Mouse (Mus musculus): ENCODE results near the gene Srcin1. TPM values are rescaled to one million over a fixed set of nuclear protein-coding genes. Genes with fewer than 3 reads are reported as not detected.

Gene Srcin1
- polyA plus RNA-seq, 1 experiment from 2014 or later: 0.33 TPM

DNA sequence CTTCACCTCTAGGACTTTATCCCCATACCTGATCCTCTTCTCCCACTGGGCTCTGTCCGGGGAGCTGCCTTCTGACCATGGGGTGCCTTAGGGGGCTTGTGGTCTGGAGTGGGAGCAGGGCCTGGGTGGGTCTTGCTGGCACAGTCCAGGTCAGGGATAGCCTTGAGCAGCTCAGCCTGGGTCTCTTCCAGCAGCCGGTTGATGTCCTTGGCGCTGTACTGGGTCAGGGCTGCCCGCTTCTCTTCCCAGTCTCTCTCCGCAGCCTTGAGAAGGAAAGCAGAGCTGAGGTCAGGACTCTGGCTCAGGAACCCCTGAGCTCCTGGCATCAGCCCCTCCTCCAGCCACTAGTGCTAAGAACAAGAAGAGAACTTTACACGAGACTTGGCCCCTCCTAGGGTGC is 50.7 kb downstream of the Srcin1 start:
- Histone ChIP-seq H3K4me2 (no peak overlapping the region), H3K9ac (no peak overlapping the region), H3K9me3 (no peaks in the 10 kb centered on the region), H3K4me3 (replicated peaks) (no peak overlapping the region), H3K4me1 (peaks cover 6% of the 10 kb centered on the region; the same call in 1 of the 2 replicates), H3K27ac (no peak overlapping the region), H3K36me3 (no peaks in the 10 kb centered on the region), H3K27me3 (replicated peaks) (no peaks in the 10 kb centered on the region)
- 88% methylated on average over 6 of the region's 6 CpGs for WGBS
- ATAC-seq (ENCODE audit: insufficient read depth, low FRiP score, low read depth): no peak

DNA sequence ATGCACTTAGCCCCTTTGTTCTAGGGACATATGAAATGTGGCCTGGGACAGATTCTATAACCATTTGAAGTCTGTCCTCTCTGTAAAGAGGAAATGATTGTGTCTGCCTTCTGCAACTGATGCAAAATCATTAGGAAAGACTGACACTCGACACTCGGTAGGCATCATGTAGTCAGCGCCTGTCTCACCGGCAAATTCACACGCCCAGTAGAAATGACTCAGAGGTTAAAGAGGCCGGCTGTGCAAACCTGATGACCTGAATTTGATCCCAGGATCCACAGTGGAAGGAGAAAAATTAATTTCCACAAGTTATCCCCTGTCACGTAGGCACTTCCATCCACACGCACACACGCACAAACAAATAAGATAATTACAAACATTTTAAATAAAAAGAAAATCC is 51.7 kb downstream of the Srcin1 start:
- 31% methylated on average over 9 of the region's 9 CpGs for WGBS
- no peak for ATAC-seq (ENCODE audit: insufficient read depth, low FRiP score, low read depth)
- no peak overlapping the region for H3K27ac ChIP-seq

DNA sequence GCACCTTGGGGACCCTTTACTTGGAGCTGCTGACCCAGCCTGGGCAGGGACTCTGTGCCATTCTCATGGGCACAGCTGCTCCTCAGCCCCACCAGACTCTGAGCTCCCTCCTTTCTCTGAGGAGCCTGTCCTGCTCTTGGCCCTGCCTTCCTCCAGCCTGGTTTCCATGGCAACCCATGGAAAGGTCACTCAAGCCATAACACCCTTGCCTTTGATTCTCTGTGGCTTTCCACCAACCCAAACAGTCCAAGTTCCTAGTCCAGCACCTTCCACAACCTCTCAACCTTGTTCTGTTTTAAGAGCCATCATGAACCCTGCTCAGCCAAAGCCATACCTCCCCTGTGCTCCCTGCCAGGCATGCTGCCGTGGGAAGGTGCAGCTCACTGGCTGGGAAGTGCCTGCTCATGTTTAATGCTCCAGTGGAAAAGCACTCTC is 52.1 kb downstream of the Srcin1 start:
- no peak for ATAC-seq (ENCODE audit: insufficient read depth, low FRiP score, low read depth)
- Histone ChIP-seq H3K4me1 (peaks cover 6% of the 10 kb centered on the region; the same call in 1 of the 2 replicates), H3K4me3 (replicated peaks) (no peak overlapping the region), H3K9ac (no peak overlapping the region), H3K4me2 (no peak overlapping the region), H3K9me3 (no peaks in the 10 kb centered on the region), H3K27me3 (replicated peaks) (no peaks in the 10 kb centered on the region), H3K36me3 (no peaks in the 10 kb centered on the region), H3K27ac (no peak overlapping the region)
- WGBS: 13% methylated on average over 1 of the region's 1 CpGs

More for the DNA sequence above, 51.7 kb downstream of the Srcin1 start:
- Histone ChIP-seq H3K36me3 (no peaks in the 10 kb centered on the region), H3K4me3 (replicated peaks) (no peak overlapping the region), H3K9ac (no peak overlapping the region), H3K9me3 (no peaks in the 10 kb centered on the region), H3K4me2 (no peak overlapping the region), H3K4me1 (peaks cover 6% of the 10 kb centered on the region; the same call in 1 of the 2 replicates), H3K27me3 (replicated peaks) (no peaks in the 10 kb centered on the region)

DNA sequence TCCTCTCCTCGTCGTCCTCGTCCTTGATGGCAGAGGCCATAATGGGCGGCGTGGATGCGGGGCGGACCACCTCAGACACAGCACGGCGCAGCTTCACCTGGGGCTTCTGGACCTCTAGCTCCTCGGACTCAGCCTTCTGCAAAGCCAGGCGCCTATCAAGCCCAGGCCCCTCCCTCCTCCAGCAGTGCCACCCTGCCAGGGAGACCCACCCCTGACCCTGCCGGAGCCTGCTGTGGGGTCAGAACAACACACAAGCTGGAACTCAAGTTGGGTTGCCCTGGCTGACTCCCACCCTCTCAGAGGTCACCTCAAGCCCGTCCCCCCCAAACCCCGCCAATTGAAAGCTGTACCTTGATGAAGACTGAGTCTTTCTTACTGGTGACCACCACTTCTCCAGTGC is 52.9 kb downstream of the Srcin1 start:
- H3K4me2 ChIP-seq: no peak overlapping the region
- H3K36me3 ChIP-seq: no peaks in the 10 kb centered on the region
- no peak overlapping the region for H3K9ac ChIP-seq
- H3K27ac ChIP-seq: no peak overlapping the region
- no peaks in the 10 kb centered on the region for H3K9me3 ChIP-seq
- 83% methylated on average over 14 of the region's 14 CpGs for WGBS
- H3K27me3 ChIP-seq (replicated peaks): no peaks in the 10 kb centered on the region
- peaks cover 6% of the 10 kb centered on the region; the same call in 1 of the 2 replicates for H3K4me1 ChIP-seq
- H3K4me3 ChIP-seq (replicated peaks): no peak overlapping the region
- no peak for ATAC-seq (ENCODE audit: insufficient read depth, low FRiP score, low read depth)

DNA sequence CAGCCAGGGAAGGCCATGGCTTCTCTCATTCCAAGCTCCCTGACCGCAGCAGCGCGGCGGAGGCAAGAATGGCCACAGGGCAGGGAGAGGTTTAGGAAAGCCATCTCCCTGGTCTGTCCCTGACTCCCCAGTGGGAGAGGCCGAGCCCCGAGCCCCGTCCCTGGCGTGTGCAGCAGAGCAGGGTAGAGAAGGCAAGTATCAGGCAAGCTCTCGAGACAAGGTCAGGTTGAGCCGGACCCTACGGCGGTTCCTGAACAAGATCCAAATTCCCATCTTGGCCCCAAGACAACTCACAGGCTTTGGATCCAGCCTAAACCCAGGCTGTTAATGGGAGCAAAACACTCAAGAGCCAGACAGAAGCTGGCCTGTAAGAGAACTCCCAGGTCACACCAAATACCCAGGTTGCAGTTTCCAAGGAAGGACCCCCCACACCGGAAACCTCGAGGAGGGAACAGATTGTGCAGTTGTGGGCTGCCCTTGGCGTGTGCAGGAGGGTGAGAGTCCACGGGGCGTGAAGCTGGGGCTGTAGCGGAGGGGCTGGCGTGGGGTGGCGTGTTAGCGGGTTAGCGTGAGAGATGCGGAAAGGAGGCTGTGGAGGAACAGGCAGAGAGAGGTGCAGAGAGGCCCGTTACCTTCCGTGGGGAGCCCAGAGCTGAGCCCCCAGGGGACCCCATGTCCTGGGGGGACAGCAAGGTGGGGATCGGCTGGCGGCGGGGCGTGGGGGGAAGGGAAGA is 54.1 kb downstream of the Srcin1 start:
- Histone ChIP-seq H3K27ac (no peak overlapping the region), H3K4me2 (no peak overlapping the region), H3K27me3 (replicated peaks) (no peaks in the 10 kb centered on the region), H3K9me3 (no peaks in the 10 kb centered on the region), H3K4me3 (replicated peaks) (no peak overlapping the region), H3K9ac (no peak overlapping the region), H3K36me3 (no peaks in the 10 kb centered on the region), H3K4me1 (peaks cover 6% of the 10 kb centered on the region; the same call in 1 of the 2 replicates)
- no peak for ATAC-seq (ENCODE audit: insufficient read depth, low FRiP score, low read depth)
- 81% methylated on average over 29 of the region's 29 CpGs for WGBS

DNA sequence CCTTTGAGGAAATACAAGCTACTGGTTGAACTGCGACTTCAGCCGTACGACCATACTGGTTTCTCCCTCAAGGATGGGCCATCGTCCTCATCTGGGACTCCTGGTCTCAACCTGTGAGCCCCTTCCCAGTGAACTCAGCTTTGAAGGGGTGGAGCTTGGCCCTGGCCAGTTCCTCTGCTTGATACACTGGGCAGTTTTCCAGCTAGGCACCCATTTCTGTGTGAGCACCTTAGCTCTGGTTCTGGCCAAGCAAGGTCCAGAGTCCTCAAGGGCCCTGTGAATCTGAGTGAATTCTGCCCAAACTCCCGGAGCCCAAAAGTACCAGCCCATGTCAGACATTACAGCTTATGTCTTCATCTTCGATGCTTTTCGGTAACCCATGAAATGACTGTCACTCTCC is 55.4 kb downstream of the Srcin1 start:
- Histone ChIP-seq H3K9ac (no peak overlapping the region), H3K27ac (no peak overlapping the region), H3K4me1 (peaks cover 6% of the 10 kb centered on the region; the same call in 1 of the 2 replicates), H3K4me3 (replicated peaks) (no peak overlapping the region), H3K4me2 (no peak overlapping the region), H3K36me3 (no peaks in the 10 kb centered on the region), H3K9me3 (no peaks in the 10 kb centered on the region), H3K27me3 (replicated peaks) (no peaks in the 10 kb centered on the region)
- 93% methylated on average over 7 of the region's 7 CpGs for WGBS
- ATAC-seq (ENCODE audit: insufficient read depth, low FRiP score, low read depth): no peak

DNA sequence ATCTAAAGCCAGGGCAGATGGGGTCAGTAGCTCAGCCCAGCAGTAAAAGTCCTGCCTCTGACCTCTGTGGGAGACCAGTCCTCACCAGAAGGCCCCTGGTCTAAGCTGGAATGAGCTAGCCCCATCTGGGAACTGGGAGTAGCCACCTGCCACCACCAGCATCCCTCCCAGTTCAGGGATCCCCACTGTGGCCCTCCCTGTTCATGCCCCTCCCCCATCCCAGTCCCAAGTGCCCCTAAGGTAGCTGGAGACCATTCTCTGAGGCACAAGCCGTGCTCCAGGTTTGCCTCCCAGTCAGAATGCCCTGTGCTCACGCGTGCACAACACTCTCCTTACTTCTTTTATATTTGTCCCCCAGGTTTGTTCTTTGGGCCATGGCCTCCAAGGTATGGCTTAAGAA is 62.9 kb downstream of the Srcin1 start:
- H3K4me2 ChIP-seq: no peak overlapping the region
- no peaks in the 10 kb centered on the region for H3K9me3 ChIP-seq
- H3K4me1 ChIP-seq: no peaks in the 10 kb centered on the region
- H3K9ac ChIP-seq: no peak overlapping the region
- ATAC-seq (ENCODE audit: insufficient read depth, low FRiP score, low read depth): no peak
- WGBS: 77% methylated on average over 3 of the region's 3 CpGs
- H3K27me3 ChIP-seq (replicated peaks): 0 out of 2 replicates have a peak, but pooled peaks cover 2% of the 10 kb centered on the region
- H3K27ac ChIP-seq: no peak overlapping the region
- no peak overlapping the region for H3K4me3 ChIP-seq (replicated peaks)
- H3K36me3 ChIP-seq: no peaks in the 10 kb centered on the region

DNA sequence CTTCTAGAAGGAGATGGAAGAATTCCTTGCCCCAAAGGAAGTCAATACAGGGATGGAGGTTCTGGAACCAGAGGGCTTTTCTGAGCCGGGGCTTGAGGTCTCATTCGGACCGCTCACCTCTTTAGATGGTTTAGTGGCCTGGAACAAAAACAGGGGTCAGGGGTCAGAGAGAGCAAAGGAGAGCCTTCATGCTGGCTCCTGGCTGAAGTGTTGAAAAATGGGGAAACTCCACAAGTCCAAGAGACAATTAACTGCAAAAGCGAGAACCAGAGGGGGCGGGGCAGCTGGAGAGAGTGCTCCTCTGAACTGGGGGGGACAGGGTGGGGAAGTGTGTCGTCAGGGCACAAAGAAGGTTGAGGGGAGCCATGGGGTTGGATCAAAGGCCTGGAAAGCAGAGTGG is 63.5 kb downstream of the Srcin1 start:
- no peaks in the 10 kb centered on the region for H3K36me3 ChIP-seq
- no peaks in the 10 kb centered on the region for H3K9me3 ChIP-seq
- no peaks in the 10 kb centered on the region for H3K4me1 ChIP-seq
- 0 out of 2 replicates have a peak, but pooled peaks cover 2% of the 10 kb centered on the region for H3K27me3 ChIP-seq (replicated peaks)
- no peak for ATAC-seq (ENCODE audit: insufficient read depth, low FRiP score, low read depth)
- H3K4me2 ChIP-seq: 0 out of 2 replicates have a peak overlapping the region, but pooled peaks have one; percentile 25
- no peak overlapping the region for H3K4me3 ChIP-seq (replicated peaks)
- WGBS: 69% methylated on average over 6 of the region's 6 CpGs
- no peak overlapping the region for H3K9ac ChIP-seq
- no peak overlapping the region for H3K27ac ChIP-seq

DNA sequence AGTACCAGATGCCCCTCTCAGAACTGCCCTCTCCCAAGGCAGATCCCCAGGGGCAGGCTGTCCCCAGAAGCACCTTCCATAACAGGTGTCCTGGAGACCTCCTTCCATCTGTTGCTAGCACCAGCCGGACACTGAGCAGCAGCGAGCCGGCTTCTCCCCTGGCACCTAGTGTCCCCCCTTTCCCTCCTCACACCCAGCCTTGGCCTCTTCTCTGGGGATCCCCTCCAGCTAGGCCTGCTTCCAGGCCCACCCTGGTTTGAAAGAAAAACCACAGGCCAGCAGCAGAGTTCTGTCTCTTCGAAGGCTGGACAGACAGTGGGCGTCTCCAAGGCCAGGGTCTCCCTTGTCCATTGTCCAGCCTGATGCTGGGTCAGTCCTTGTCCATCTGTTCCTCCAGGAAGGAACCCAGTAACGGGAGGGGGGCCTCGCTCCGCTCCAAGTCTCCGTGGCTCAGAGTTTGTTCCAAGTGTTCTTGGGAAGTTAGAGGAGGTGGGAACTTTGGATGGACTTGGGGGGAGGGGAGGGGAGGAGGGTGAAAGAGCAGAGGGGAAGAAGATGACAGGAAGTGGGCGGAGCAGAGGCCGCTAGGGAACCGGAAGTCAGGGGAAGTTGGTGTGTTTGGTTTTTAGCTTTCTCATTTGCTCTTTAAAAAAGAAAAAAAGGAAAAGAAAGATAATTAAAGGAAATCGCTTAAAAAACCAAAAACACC is 64.2 kb downstream of the Srcin1 start:
- H3K27me3 ChIP-seq (replicated peaks): 0 out of 2 replicates have a peak, but pooled peaks cover 2% of the 10 kb centered on the region
- 47% methylated on average over 13 of the region's 13 CpGs for WGBS
- ATAC-seq (ENCODE audit: insufficient read depth, low FRiP score, low read depth): no peak
- H3K4me2 ChIP-seq: peak overlapping the region; percentile 25; the same call in 1 of the 2 replicates
- no peaks in the 10 kb centered on the region for H3K4me1 ChIP-seq
- H3K36me3 ChIP-seq: no peaks in the 10 kb centered on the region
- H3K9me3 ChIP-seq: no peaks in the 10 kb centered on the region
- H3K4me3 ChIP-seq (replicated peaks): no peak overlapping the region
- peak overlapping the region; percentile 46; the same call in 1 of the 2 replicates for H3K27ac ChIP-seq
- H3K9ac ChIP-seq: no peak overlapping the region

DNA sequence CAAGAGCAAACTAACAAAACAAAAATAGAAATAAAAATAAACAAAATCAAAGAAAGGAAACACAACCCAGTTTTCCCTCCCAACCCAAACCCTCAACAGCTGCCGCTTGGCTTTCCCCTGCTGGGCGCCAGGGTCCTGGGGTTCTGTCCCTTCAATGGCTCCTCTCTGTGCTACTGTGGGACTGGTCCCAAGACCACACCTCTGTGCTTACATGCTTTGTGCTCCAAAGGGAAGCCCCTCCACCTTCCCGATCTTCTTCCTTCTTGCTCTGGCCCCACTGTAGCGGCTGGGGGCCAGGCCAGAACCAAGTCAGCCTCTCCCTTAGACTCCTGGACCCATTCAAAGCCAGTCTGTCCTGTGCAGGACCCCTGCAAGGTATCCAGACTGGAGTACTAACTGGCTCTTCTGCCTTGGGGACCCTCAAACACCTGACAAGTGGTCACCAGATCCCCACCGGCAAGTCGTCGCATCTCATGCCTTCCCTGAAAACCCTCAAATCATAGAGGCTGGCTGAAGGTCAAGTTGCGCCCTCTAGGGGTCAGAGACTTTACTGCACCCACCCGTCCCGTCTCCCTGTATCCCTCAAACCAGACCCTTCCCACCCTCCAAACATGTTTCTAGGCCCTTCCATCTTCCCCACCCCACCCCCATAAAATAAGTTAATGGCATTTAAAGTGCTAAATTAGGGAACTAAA is 64.9 kb downstream of the Srcin1 start:
- Histone ChIP-seq H3K36me3 (no peaks in the 10 kb centered on the region), H3K9me3 (no peaks in the 10 kb centered on the region), H3K4me1 (no peaks in the 10 kb centered on the region), H3K27ac (no peak overlapping the region), H3K9ac (no peak overlapping the region), H3K27me3 (replicated peaks) (0 out of 2 replicates have a peak, but pooled peaks cover 2% of the 10 kb centered on the region), H3K4me3 (replicated peaks) (no peak overlapping the region), H3K4me2 (0 out of 2 replicates have a peak overlapping the region, but pooled peaks have one; percentile 25)
- ATAC-seq (ENCODE audit: insufficient read depth, low FRiP score, low read depth): no peak
- 36% methylated on average over 10 of the region's 10 CpGs for whole genome bisulfite sequencing

DNA sequence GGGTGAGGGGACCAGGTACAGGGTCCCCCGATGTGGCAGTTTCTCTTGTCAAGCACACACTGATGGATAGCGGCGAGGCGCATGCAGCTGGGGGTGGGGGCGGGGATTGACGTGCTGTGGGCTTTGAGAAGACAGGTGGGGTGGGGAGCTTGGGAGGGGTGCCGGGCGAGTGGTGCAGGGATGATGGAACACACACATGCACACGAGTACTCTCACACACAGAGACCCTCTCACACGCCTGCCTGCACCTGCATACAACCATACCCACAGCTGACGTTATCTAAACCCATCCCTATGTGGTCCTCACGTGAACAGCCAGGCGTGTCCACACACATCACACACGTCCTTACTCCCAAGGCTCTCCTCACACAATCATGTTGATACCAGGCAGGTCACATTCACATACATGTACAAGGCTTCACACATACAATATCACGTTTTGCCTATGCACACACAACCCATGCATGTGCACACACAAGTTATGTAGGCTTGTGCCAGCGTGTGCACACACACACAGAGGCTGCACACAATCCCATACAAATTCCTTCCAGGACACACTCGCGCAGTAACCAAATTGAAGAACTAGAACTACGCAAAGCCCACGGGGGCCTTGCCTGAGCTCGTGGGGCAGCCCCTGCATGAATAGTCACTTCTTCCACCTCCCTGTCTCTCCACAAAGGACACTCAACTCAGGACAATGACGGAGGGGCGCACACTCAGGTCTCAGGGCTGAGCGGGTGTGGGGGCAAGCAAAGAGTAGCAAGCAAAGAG is 66.1 kb downstream of the Srcin1 start:
- H3K4me3 ChIP-seq (replicated peaks): no peak overlapping the region
- 63% methylated on average over 24 of the region's 24 CpGs for WGBS
- no peak overlapping the region for H3K4me2 ChIP-seq
- 0 out of 2 replicates have a peak, but pooled peaks cover 2% of the 10 kb centered on the region for H3K27me3 ChIP-seq (replicated peaks)
- no peak for ATAC-seq (ENCODE audit: insufficient read depth, low FRiP score, low read depth)
- no peak overlapping the region for H3K9ac ChIP-seq
- H3K27ac ChIP-seq: no peak overlapping the region
- H3K36me3 ChIP-seq: no peaks in the 10 kb centered on the region
- H3K4me1 ChIP-seq: no peaks in the 10 kb centered on the region
- H3K9me3 ChIP-seq: no peaks in the 10 kb centered on the region

Measured in stomach, embryonic 15.5 days (tissue).